Mouse (Mus musculus): ENCODE measurements around the gene Paf1.
A peak's percentile ranks its signal among the peaks of the same experiment; 100 is the strongest.

The Paf1 gene

GRCm38 (mm10) chr7:28435660-28436259 lies 43.0 kb downstream of the Paf1 start:
- DNase-seq (ENCODE audit: low spot score in 2 of 2), result peak in 1 of 2 experiments; percentile 44

DNA sequence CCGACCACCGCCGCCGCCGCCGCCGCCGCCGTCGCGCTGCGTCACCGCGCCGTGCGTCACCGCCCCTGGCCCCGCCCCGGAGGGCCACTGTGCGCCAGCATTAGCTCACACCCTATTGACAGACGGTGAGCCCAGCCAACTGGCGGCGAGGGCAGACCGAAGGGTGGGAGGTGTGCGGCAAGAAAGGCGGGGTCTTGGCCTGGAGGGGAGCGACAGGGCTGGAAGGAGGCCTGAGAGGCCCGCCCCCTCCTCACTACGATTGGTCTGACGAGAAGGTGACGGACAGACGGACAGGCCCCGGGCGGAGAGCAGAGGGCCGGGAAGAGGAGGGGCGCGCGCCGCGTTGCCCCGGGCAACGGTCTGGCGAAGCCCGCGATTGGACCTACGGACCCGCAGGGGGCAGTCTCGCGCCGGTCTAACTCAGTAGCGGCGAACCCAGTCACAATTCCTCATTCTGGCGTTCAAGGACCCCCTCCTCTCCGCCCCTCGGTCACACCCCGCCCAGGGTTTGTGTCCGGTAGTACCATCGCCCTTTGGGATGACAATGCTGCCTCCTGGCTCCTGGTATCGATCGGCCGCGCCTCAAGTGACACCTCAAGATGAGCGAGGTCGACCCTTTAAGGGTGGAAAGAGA lies 43.6 kb downstream of the Paf1 start:
- peak; percentile 99 to 100 for DNase-seq (ENCODE audit: low spot score in 2 of 2)

GRCm38 (mm10) chr7:28436932-28437570 lies 44.3 kb downstream of the Paf1 start, which contains the start of gene Gmfg:
TSS of gene Gmfg (plus strand) at chr7:28437447.
- DNase-seq (ENCODE audit: low spot score in 2 of 2), result peak; percentile 56 to 80

DNA sequence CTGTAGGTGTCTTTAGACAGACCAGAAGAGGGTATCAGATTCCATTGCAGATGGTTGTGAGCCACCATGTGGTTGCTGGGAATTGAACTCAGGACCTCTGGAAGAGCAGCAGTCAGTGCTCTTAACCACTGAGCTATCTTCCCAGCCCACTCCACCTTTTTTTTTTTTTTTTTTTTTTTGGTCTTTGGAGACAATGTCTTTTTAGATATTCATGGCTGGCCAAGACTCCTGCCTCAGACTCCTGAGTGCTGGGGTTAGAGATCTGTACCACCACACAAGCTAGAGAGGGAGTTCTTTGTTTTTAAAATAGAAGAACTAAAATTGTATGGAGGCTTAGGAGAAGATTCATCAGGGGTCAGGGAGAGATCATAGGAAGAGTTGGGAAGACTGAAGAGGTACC lies 45.2 kb downstream of the Paf1 start:
- no peak for DNase-seq (ENCODE audit: low spot score in 2 of 2)

- no peak for DNase-seq (ENCODE audit: low spot score in 2 of 2)
Measured at GRCm38 (mm10) chr7:28438771-28439170, 46.0 kb downstream of the Paf1 start.

DNA sequence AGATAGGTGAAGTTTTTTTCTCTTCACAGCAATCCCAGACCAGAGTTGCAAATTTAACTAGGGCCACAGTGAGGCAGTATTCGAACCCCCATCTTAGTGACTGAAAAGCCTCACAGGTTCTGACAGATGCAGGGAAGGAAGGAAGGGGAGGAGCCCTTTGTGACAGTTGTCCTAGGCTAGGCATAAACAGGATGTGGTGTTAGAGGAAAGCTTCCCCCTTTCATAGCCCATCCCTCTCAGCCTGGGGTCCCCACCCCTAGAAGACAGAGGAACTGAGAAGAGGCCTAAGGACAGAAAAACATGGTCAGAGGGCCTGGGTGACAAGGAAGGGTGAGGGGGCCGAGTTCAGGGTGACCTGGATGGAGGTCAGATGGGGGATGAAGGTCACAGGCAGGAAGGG lies 48.0 kb downstream of the Paf1 start:
- DNase-seq (ENCODE audit: low spot score in 2 of 2), result no peak

DNA sequence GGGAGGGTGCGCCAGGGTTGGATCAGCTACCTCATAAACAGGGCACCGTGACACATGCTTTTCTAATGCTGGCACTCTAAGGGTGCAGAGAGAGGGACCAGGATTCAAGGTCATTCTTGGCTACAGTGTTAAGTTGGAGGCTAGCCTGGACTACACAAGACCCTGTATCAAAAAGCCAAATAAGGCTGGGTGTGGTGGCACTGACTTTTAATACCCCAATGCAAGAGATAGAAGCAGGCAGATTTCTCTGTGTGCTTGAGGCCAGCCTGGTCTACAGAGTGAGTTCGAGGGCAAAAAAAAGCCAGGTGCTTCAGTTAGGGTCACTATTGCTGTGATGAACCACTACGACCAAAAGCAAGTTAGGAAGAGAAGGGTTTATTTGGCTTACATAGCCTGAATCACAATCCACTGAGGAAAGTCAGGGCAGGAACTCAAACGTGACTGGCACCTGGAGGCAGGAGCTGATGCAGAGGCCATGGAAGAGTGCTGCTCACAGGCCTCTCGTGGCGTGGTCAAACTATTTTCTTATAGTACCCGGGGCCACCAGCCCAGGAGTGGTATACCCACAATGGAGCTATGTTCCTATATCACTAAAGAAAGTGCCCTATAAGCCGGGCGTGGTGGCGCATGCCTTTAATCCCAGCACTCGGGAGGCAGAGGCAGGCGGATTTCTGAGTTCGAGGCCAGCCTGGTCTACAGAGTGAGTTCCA lies 49.2 kb downstream of the Paf1 start:
- no peak for DNase-seq (ENCODE audit: low spot score in 2 of 2)

- no peak for DNase-seq (ENCODE audit: low spot score in 2 of 2)
Measured at GRCm38 (mm10) chr7:28442688-28443087, 49.9 kb downstream of the Paf1 start.

GRCm38 (mm10) chr7:28444344-28444974 lies 51.7 kb downstream of the Paf1 start:
- DNase-seq (ENCODE audit: low spot score in 2 of 2), result no peak

DNA sequence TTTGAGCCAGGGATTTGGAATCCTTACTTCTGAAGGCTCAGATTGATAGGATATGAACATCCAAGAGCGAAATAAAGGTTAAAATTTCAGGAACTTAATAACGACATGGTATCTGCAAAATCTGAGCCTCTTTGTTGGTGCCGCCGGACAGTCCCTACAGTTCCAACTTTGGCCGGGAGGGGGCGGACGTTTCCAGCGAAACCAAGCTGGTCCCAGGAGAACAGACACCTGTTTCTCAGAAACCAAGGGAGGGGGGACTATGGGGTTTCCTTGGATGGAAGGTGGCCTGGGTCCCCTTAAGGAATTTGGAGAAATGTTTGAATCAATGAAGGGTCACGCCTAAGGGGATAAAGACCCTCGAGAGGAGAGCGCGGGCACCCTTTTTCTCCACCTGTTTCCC lies 53.7 kb downstream of the Paf1 start:
- peak; percentile 91 to 94 for DNase-seq (ENCODE audit: low spot score in 2 of 2)

DNA sequence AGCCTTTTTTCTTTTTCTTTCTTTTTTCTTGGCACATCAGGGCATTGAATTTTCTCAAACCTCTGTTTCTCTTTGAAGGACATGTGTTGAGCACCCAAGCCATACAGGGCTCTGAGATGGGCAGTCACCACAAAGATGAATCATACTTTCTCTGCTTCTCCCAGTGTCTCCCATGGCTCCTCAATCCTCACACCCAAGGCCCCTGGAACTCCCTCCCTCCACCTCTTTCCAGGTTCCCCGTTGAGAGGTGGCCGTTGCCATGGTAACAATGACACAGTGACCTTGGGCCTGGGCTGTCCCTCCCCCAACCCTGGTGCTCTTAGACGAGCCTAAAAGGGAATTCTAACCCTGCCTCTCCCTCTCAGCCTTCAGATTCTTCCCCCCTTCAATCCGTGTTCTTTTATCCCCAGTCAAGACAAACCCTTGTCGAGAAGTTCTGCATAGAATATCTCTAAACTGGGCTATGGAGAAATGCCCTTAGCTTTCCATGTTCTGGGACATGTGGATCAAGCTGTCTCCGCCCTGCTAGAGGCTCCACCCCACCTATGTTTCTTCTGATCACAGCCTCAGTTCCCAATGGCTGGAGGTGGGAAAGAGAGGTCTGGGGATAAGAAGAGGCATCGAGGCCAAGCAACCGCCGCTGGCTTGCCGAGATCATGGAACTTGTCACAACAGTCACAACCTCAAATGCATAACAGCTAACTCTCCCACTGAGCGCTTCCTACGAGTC lies 54.5 kb downstream of the Paf1 start:
- peak in 1 of 2 experiments; percentile 34 for DNase-seq (ENCODE audit: low spot score in 2 of 2)

- no peak for DNase-seq (ENCODE audit: low spot score in 2 of 2)
Measured at GRCm38 (mm10) chr7:28447865-28448820, 55.4 kb downstream of the Paf1 start.

All from cerebellum, postnatal 4 days (tissue).